Mouse (Mus musculus) ovary, postnatal 36 days (tissue): ENCODE measurements around the gene Gm8257.
"Not testable (repeated sequence)": the region's sequence is repeated elsewhere in the genome, so short reads cannot be mapped to it uniquely, and the experiment has no call there.

Experiments
- DNase-seq: peaks from one replicate; pipeline ENCODE4 v3.0.0; 2022; ENCODE audit warnings: low spot score, mixed read lengths

Gm8257 gene

DNA sequence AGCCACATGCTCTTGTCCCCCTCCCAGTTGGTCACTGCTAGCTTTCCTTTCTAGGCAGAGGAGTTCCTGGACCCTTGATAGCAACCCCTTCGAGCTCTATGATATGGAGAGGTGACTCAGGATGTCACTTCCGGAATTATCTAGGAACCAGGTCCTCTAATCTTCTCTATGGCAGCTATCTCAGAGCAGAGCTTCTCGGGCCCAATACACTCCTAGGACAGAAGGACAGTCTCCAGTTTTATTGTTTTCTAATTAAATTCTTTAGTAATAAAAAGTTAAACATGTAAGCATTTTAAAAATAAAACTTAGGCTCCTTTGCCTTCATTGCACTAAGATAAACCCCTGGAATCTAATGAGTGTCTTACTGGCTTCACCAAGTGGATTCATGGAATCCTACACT, at the start of gene Gm8257:
TSS of gene Gm8257 (minus strand) at position 101 of the 400 bp plus-strand sequence.
- not testable (repeated sequence) for DNase-seq

DNA sequence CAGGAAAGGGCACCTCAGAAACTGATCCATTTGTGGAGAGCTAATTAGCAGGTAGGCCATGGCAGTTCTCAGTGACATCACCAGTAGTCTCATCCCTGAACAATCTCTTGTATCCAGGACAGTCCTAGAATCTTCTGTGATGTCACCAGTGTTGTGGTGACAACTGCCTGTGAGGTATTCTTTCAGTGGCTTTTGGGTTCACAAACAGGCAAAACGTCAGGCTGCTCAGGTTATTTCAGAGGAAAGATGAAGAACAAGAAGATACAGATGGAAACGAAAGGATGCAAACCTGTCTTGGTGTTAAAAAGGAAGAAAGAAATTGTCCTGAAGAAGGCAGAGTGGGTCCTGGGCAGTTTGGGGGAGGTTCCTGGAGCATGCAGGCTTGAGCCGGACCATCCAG, 44.0 kb upstream of the Gm8257 start, which contains the start of gene Gm8267:
TSS of gene Gm8267 (minus strand) at position 101 of the 400 bp plus-strand sequence.
- DNase-seq, result no peak

DNA sequence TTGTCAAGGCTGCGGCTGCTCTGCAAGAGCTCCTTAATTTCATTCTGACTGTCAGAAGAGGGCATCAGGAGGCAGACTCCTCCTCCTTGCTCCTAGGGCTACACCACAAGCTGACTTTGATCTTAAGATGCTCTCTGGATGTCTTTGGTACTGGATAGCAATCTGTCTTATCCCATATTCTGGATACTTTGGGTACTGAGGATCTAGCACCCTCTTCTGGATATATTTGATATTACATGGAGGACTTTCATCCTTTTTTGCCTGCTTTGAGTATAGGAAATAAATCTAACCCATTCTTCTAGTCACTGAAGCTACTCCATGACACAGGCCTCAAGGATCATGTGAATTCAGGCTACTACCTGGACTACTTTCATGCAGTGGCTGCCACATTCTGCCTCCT, 36.5 kb upstream of the Gm8257 start:
- DNase-seq, result not testable (repeated sequence)

DNA sequence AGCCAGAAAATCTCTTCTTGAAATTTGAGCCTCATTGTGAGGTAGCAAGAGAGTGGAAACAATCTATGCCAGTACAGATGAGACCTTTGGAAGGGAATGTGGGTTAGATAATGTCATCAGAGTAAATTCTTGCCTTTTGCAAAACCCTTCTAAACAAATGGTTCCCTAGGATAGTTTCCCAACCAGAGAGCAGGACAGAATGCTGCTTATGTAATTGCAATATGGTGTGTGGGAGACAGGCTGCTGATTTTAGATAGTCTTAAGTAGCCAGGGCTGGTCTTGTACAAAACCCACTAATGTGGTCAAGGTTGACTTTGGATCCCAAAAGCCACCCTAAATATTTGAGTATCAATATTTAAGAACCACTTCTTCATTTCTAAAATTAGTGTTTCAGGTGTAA, 24.5 kb upstream of the Gm8257 start:
- not testable (repeated sequence) for DNase-seq

DNA sequence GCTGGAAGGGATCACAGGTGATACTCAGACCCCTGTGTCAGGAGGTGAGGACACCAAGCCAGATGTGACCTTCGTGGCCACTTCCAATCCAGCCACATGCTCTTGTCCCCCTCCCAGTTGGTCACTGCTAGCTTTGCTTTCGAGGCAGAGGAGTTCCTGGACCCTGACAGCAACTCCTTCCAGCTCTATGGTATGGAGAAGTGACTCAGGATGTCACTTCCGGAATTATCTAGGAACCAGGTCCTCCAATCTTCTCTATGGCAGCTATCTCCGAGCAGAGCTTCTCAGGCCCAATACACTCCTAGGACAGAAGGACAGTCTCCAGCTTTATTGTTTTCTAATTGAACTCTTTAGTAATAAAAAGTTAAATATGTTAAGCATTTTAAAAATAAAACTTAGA, 78.5 kb downstream of the Gm8257 start, which contains the start of gene Gm5624:
TSS of gene Gm5624 (minus strand) at position 202 of the 400 bp plus-strand sequence.
- DNase-seq, result not testable (repeated sequence)
